Mouse (Mus musculus): ENCODE measurements around the gene Fam219b. TPM values are rescaled to one million over a fixed set of nuclear protein-coding genes. Genes with fewer than 3 reads are reported as not detected.

Gene Fam219b
- polyA plus RNA-seq, 1 experiment from 2014 or later = 26.6 TPM

Other genes with a start within 250 kb of the Fam219b start
- 24.0 and 26.9 TPM in 2 replicates for gene Ppcdc, start 97.4 kb upstream of the Fam219b start, polyA plus RNA-seq (2015; fragmentation: Nextera tagmentation; extraction: Ambion mirVana)
- gene Scamp5, start 69.5 kb upstream of the Fam219b start, polyA plus RNA-seq (2015; fragmentation: Nextera tagmentation; extraction: Ambion mirVana) = 116 and 135 TPM in 2 replicates
- gene Rpp25, start 33.5 kb upstream of the Fam219b start, polyA plus RNA-seq (2015; fragmentation: Nextera tagmentation; extraction: Ambion mirVana) = 23.4 and 24.4 TPM in 2 replicates
- 720 and 756 TPM in 2 replicates for gene Cox5a, start 16.3 kb upstream of the Fam219b start, polyA plus RNA-seq (2015; fragmentation: Nextera tagmentation; extraction: Ambion mirVana)
- 57.5 and 73.7 TPM in 2 replicates for gene Mpi, start 15.2 kb downstream of the Fam219b start, polyA plus RNA-seq (2015; fragmentation: Nextera tagmentation; extraction: Ambion mirVana)
- gene Scamp2, start 23.4 kb downstream of the Fam219b start, polyA plus RNA-seq (2015; fragmentation: Nextera tagmentation; extraction: Ambion mirVana) = 54.0 and 56.0 TPM in 2 replicates
- gene Ulk3, start 51.9 kb downstream of the Fam219b start, polyA plus RNA-seq (2015; fragmentation: Nextera tagmentation; extraction: Ambion mirVana) = 27.2 and 43.3 TPM in 2 replicates
- gene Cplx3, start 68.8 kb downstream of the Fam219b start, polyA plus RNA-seq (2015; fragmentation: Nextera tagmentation; extraction: Ambion mirVana) = 0.09 TPM in 1 of 2 replicates, not detected in the other
- gene Lman1l, start 83.2 kb downstream of the Fam219b start, polyA plus RNA-seq (2015; fragmentation: Nextera tagmentation; extraction: Ambion mirVana) = not detected in 2 replicates
- 38.5 and 39.6 TPM in 2 replicates for gene Csk, start 116.1 kb downstream of the Fam219b start, polyA plus RNA-seq (2015; fragmentation: Nextera tagmentation; extraction: Ambion mirVana)
- not detected in 2 replicates for gene Cyp1a2, start 146.2 kb downstream of the Fam219b start, polyA plus RNA-seq (2015; fragmentation: Nextera tagmentation; extraction: Ambion mirVana)
- 0.12 and 0.18 TPM in 2 replicates for gene Cyp1a1, start 150.4 kb downstream of the Fam219b start, polyA plus RNA-seq (2015; fragmentation: Nextera tagmentation; extraction: Ambion mirVana)
- gene Edc3, start 171.0 kb downstream of the Fam219b start, polyA plus RNA-seq (2015; fragmentation: Nextera tagmentation; extraction: Ambion mirVana) = 37.0 and 39.2 TPM in 2 replicates
- gene Clk3, start 228.3 kb downstream of the Fam219b start, polyA plus RNA-seq (2015; fragmentation: Nextera tagmentation; extraction: Ambion mirVana) = 88.9 and 97.4 TPM in 2 replicates